Mouse (Mus musculus) hindbrain, embryonic 13.5 days (tissue): Measurements from ENCODE around the gene Gnao1. TPM values are rescaled to one million over a fixed set of nuclear protein-coding genes. Genes with fewer than 3 reads are reported as not detected.

ENCODE experiments used
- ATAC-seq: fragments of 200-750 bp; cut with Nextera tagmentation; 2 replicates; pipeline ENCODE4 v1.8.0; 2017; ENCODE audit warnings: moderate TSS enrichment; ENCODE audit not compliant: low FRiP score
- H3K27ac ChIP-seq: fragments of 300-500 bp; sonication (generic); 2 replicates; pipeline ENCODE4 v1.5.1; 2015; ENCODE audit warnings: inconsistent platforms, mild to moderate bottlenecking, moderate library complexity
- H3K27me3 ChIP-seq: fragments of 300-500 bp; sonication (generic); 2 replicates; pipeline ENCODE4 v1.6.1; 2015; ENCODE audit warnings: mild to moderate bottlenecking, inconsistent platforms
- H3K36me3 ChIP-seq: fragments of 300-500 bp; sonication (generic); 2 replicates; pipeline ENCODE4 v1.6.1; 2015; ENCODE audit warnings: mild to moderate bottlenecking, inconsistent platforms
- H3K4me1 ChIP-seq: fragments of 300-500 bp; sonication (generic); replicated peaks from 2 replicates; pipeline ENCODE4 v1.6.1; 2015; ENCODE audit warnings: inconsistent platforms
- H3K4me2 ChIP-seq: fragments of 300-500 bp; sonication (generic); 2 replicates; pipeline ENCODE4 v1.6.1; 2015; ENCODE audit warnings: inconsistent platforms, mild to moderate bottlenecking, moderate library complexity
- H3K4me3 ChIP-seq: fragments of 300-500 bp; sonication (generic); 2 replicates; pipeline ENCODE4 v1.5.1; 2015; ENCODE audit warnings: mild to moderate bottlenecking, inconsistent platforms
- H3K9ac ChIP-seq: fragments of 300-500 bp; sonication (generic); 2 replicates; pipeline ENCODE4 v1.6.1; 2015; ENCODE audit warnings: mild to moderate bottlenecking, inconsistent platforms
- H3K9me3 ChIP-seq: fragments of 300-500 bp; sonication (generic); 2 replicates; pipeline ENCODE4 v1.6.1; 2016; ENCODE audit warnings: inconsistent platforms
- WGBS: fragments of 180-500 bp; shearing (Covaris S2); methylation state at CpG from one replicate; pipeline ENCODE4 v1.1.7; 2015; 5-methylcytosine and 5-hydroxymethylcytosine counted together
- polyA plus RNA-seq: library from polyadenylated mRNA; unstranded; fragments of >200 nt; fragmentation: Nextera tagmentation; extraction: Ambion mirVana; gene quantifications from 2 replicates; pipeline ENCODE4 v1.2.1, GENCODE M21; 2015

Gnao1 gene
- polyA plus RNA-seq, 1 experiment from 2014 or later, result 145 TPM

GRCm38 (mm10) chr8:93883241-93883640, 73.5 kb downstream of the Gnao1 start:
- Histone ChIP-seq H3K27me3 (no peaks in the 10 kb centered on the region), H3K9ac (no peak overlapping the region), H3K4me1 (peaks cover 27% of the 10 kb centered on the region), H3K4me3 (no peak overlapping the region), H3K36me3 (peaks cover 7% of the 10 kb centered on the region), H3K27ac (peak overlapping the region; percentile 25; the same call in 1 of the 2 replicates), H3K4me2 (no peak overlapping the region), H3K9me3 (no peaks in the 10 kb centered on the region)
- ATAC-seq, result no peak

- no peak overlapping the region for H3K4me2 ChIP-seq
- WGBS, result 74% methylated on average over 4 of the region's 4 CpGs
- no peak for ATAC-seq
These were observed 74.0 kb downstream of the Gnao1 start for GRCm38 (mm10) chr8:93883771-93884170.

GRCm38 (mm10) chr8:93884316-93884715, 74.5 kb downstream of the Gnao1 start:
- H3K9me3 ChIP-seq, result no peaks in the 10 kb centered on the region
- 92% methylated on average over 7 of the region's 7 CpGs for WGBS
- H3K36me3 ChIP-seq, result peaks cover 7% of the 10 kb centered on the region
- no peak overlapping the region for H3K4me3 ChIP-seq
- no peak for ATAC-seq
- H3K27me3 ChIP-seq, result no peaks in the 10 kb centered on the region
- H3K4me2 ChIP-seq, result no peak overlapping the region
- H3K9ac ChIP-seq, result no peak overlapping the region
- H3K27ac ChIP-seq, result no peak overlapping the region
- H3K4me1 ChIP-seq, result peaks cover 37% of the 10 kb centered on the region

More at GRCm38 (mm10) chr8:93883771-93884170, 74.0 kb downstream of the Gnao1 start:
- Histone ChIP-seq H3K9ac (no peak overlapping the region), H3K4me3 (no peak overlapping the region), H3K9me3 (no peaks in the 10 kb centered on the region), H3K27ac (no peak overlapping the region), H3K4me1 (peaks cover 32% of the 10 kb centered on the region), H3K27me3 (no peaks in the 10 kb centered on the region), H3K36me3 (peaks cover 7% of the 10 kb centered on the region)

GRCm38 (mm10) chr8:93886181-93886580, 76.4 kb downstream of the Gnao1 start:
- Histone ChIP-seq H3K27me3 (no peaks in the 10 kb centered on the region), H3K4me3 (no peak overlapping the region), H3K9ac (no peak overlapping the region), H3K27ac (no peak overlapping the region), H3K4me2 (no peak overlapping the region), H3K9me3 (no peaks in the 10 kb centered on the region), H3K36me3 (peaks cover 7% of the 10 kb centered on the region), H3K4me1 (peaks cover 52% of the 10 kb centered on the region)
- ATAC-seq, result no peak
- WGBS, result 86% methylated on average over 5 of the region's 5 CpGs

GRCm38 (mm10) chr8:93888150-93888676, 78.4 kb downstream of the Gnao1 start:
- Histone ChIP-seq H3K36me3 (peaks cover 7% of the 10 kb centered on the region), H3K27ac (peak overlapping the region; percentile 64), H3K4me3 (no peak overlapping the region), H3K9ac (no peak overlapping the region), H3K4me2 (no peak overlapping the region), H3K9me3 (no peaks in the 10 kb centered on the region), H3K27me3 (no peaks in the 10 kb centered on the region), H3K4me1 (peaks cover 40% of the 10 kb centered on the region)
- ATAC-seq, result no peak; the same call in 1 of the 2 replicates
- 71% methylated on average over 4 of the region's 4 CpGs for WGBS

- Histone ChIP-seq H3K36me3 (peaks cover 10% of the 10 kb centered on the region), H3K4me1 (peaks cover 42% of the 10 kb centered on the region), H3K27me3 (no peaks in the 10 kb centered on the region), H3K27ac (peak overlapping the region; percentile 64), H3K4me2 (no peak overlapping the region), H3K9me3 (no peaks in the 10 kb centered on the region), H3K9ac (no peak overlapping the region), H3K4me3 (no peak overlapping the region)
- 50% methylated on average over 11 of the region's 11 CpGs for WGBS
- peak; percentile 15; the same call in 1 of the 2 replicates for ATAC-seq
These were observed 79.1 kb downstream of the Gnao1 start for GRCm38 (mm10) chr8:93888702-93889480.

- H3K9ac ChIP-seq, result no peak overlapping the region
- no peak overlapping the region for H3K27ac ChIP-seq
- H3K4me1 ChIP-seq, result peaks cover 47% of the 10 kb centered on the region
- peaks cover 36% of the 10 kb centered on the region for H3K36me3 ChIP-seq
- 81% methylated on average over 3 of the region's 3 CpGs for WGBS
- no peak for ATAC-seq
- H3K4me3 ChIP-seq, result no peak overlapping the region
- H3K27me3 ChIP-seq, result no peaks in the 10 kb centered on the region
- no peaks in the 10 kb centered on the region for H3K9me3 ChIP-seq
- H3K4me2 ChIP-seq, result no peak overlapping the region
These were observed 83.8 kb downstream of the Gnao1 start for GRCm38 (mm10) chr8:93893556-93893955.

GRCm38 (mm10) chr8:93896841-93897551, 87.2 kb downstream of the Gnao1 start:
- H3K9me3 ChIP-seq, result no peaks in the 10 kb centered on the region
- no peaks in the 10 kb centered on the region for H3K27me3 ChIP-seq
- peaks cover 45% of the 10 kb centered on the region for H3K36me3 ChIP-seq
- H3K27ac ChIP-seq, result no peak overlapping the region
- ATAC-seq, result no peak
- 76% methylated on average over 7 of the region's 7 CpGs for WGBS
- H3K4me3 ChIP-seq, result no peak overlapping the region
- H3K4me1 ChIP-seq, result peaks cover 33% of the 10 kb centered on the region
- H3K4me2 ChIP-seq, result no peak overlapping the region
- H3K9ac ChIP-seq, result no peak overlapping the region; the same call in 1 of the 2 replicates

- H3K9me3 ChIP-seq, result no peaks in the 10 kb centered on the region
- H3K4me3 ChIP-seq, result no peak overlapping the region
- H3K9ac ChIP-seq, result no peak overlapping the region
- no peak for ATAC-seq
- peaks cover 50% of the 10 kb centered on the region for H3K36me3 ChIP-seq
- WGBS, result 89% methylated on average over 4 of the region's 4 CpGs
- H3K4me1 ChIP-seq, result peaks cover 27% of the 10 kb centered on the region
- H3K4me2 ChIP-seq, result no peak overlapping the region
- no peak overlapping the region for H3K27ac ChIP-seq
- H3K27me3 ChIP-seq, result no peaks in the 10 kb centered on the region
These were observed 88.8 kb downstream of the Gnao1 start for GRCm38 (mm10) chr8:93898570-93898969.

GRCm38 (mm10) chr8:93902040-93902439, 92.3 kb downstream of the Gnao1 start:
- no peak for ATAC-seq
- Histone ChIP-seq H3K4me3 (no peak overlapping the region), H3K9ac (no peak overlapping the region), H3K9me3 (no peaks in the 10 kb centered on the region), H3K36me3 (peaks cover 32% of the 10 kb centered on the region), H3K27ac (0 out of 2 replicates have a peak overlapping the region, but pooled peaks have one; percentile 6), H3K4me1 (peaks cover 40% of the 10 kb centered on the region), H3K27me3 (no peaks in the 10 kb centered on the region), H3K4me2 (no peak overlapping the region)
- 73% methylated on average over 3 of the region's 3 CpGs for WGBS

- ATAC-seq, result no peak
- Histone ChIP-seq H3K4me1 (peaks cover 65% of the 10 kb centered on the region), H3K27me3 (no peaks in the 10 kb centered on the region), H3K9me3 (no peaks in the 10 kb centered on the region), H3K36me3 (peaks cover 19% of the 10 kb centered on the region), H3K27ac (peak overlapping the region; percentile 86), H3K4me2 (no peak overlapping the region), H3K9ac (no peak overlapping the region), H3K4me3 (no peak overlapping the region)
- 93% methylated on average over 6 of the region's 6 CpGs for WGBS
These were observed 97.2 kb downstream of the Gnao1 start for GRCm38 (mm10) chr8:93906961-93907360.

- H3K4me2 ChIP-seq, result no peak overlapping the region
These were observed 98.2 kb downstream of the Gnao1 start for GRCm38 (mm10) chr8:93907987-93908441.

More at GRCm38 (mm10) chr8:93907987-93908441, 98.2 kb downstream of the Gnao1 start:
- no peaks in the 10 kb centered on the region for H3K9me3 ChIP-seq
- no peaks in the 10 kb centered on the region for H3K27me3 ChIP-seq
- WGBS, result 32% methylated on average over 5 of the region's 5 CpGs
- peak overlapping the region; percentile 86 for H3K27ac ChIP-seq
- H3K9ac ChIP-seq, result peak overlapping the region; percentile 49
- H3K4me1 ChIP-seq, result peaks cover 75% of the 10 kb centered on the region
- H3K4me3 ChIP-seq, result no peak overlapping the region
- ATAC-seq, result peak; percentile 43; the same call in 1 of the 2 replicates
- H3K36me3 ChIP-seq, result peaks cover 16% of the 10 kb centered on the region; the same call in 1 of the 2 replicates
